8 mouse cellular contexts compared by ENCODE assay signal in the genomic region with DNA sequence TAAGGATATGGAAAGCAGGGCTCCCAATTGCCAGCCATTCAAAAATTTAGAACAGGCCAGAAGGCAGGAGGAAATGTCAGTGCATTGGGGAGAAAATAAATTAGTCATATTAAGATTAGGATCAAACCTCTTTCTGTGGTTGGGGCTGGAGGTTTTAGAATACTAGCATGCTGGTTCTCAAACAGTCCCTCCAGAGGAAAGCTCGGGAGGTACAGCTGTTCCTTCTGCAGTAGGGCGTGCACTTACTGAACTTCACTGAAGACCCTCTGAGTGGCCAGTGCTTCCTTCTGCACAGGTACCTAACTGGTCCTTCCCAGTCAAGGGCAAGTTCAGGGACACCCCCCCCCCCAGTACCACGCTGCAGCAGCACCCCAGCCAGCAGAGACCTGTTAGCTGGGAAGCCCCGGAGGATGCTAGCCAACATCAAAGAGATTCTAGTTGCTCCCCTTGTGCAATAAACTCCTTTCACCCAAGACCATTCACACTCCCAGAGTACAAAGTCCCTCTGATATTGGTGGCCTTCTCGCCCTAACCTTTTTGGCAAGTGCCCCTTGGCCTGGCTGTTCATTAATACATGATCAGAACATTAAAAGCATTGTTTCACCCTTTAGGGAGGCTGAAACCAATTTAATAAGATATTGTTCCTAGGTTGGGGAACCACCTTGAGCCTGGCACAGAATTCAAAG. TPM values are rescaled to one million over a fixed set of nuclear protein-coding genes. Genes with fewer than 3 reads are reported as not detected.
DNase-seq lines count a peak whose midpoint lies in the region; ATAC-seq and TF ChIP-seq lines count a peak whose summit lies in the region.

No protein-coding gene starts in this region.

- no peak overlapping the region for H3K4me3 ChIP-seq in layer of hippocampus, adult 2 months
- H3K4me3 ChIP-seq in liver, embryonic 15.5 days (replicated peaks), result no peak overlapping the region

- H3K4me1 ChIP-seq in liver, embryonic 15.5 days (replicated peaks), result peaks cover 70% of the 10 kb centered on the region

- ATAC-seq in activated CD4-positive, CD25-positive, alpha-beta regulatory T cell, adult 4 months, result peak; percentile 22
- ATAC-seq in liver, embryonic 15.5 days (ENCODE audit: insufficient read depth), result 0 out of 2 replicates have a peak, but pooled peaks have one; percentile 19

- 0 out of 2 replicates have a peak overlapping the region, but pooled peaks have one; percentile 3 for H3K27ac ChIP-seq in layer of hippocampus, adult 2 months
- no peak overlapping the region for H3K27ac ChIP-seq in liver, embryonic 15.5 days (replicated peaks)

- H3K27me3 ChIP-seq in liver, embryonic 15.5 days, result peaks cover 15% of the 10 kb centered on the region

- H3K4me2 ChIP-seq in liver, embryonic 15.5 days, result no peak overlapping the region

- 24% methylated on average over 5 of the region's 5 CpGs for WGBS in liver, embryonic 15.5 days (ENCODE audit: insufficient replicate concordance)

- H3K9ac ChIP-seq in liver, embryonic 15.5 days, result no peak overlapping the region

- no peak for DNase-seq in layer of hippocampus, adult 2 months (ENCODE audit: low spot score in 2 of 2)
- no peak for DNase-seq in layer of hippocampus, adult 11-12 months (ENCODE audit: low spot score)
- DNase-seq in CD4-positive, CD25-positive, alpha-beta regulatory T cell, adult 2 months (ENCODE audit: low read depth, low spot score), result peak; percentile 76
- no peak for DNase-seq in adrenal gland, adult 2 months
- no peak for DNase-seq in adrenal gland, postnatal 14 days
- no peak for DNase-seq in right cerebral cortex, adult 2 months (ENCODE audit: low spot score in 2 of 2)

- TF ChIP-seq CTCF in layer of hippocampus, adult 2 months (conservative IDR thresholded peaks at IDR 0.05), result 0 out of 2 replicates have a peak, but pooled peaks have one; percentile 17

- no peaks in the 10 kb centered on the region for H3K9me3 ChIP-seq in liver, embryonic 15.5 days (replicated peaks)

- no peaks in the 10 kb centered on the region for H3K36me3 ChIP-seq in liver, embryonic 15.5 days (replicated peaks)

RNA-seq across cellular contexts. Expression of gene Lrig1, which starts 19.1 kb away (rescaled TPM):
- 10 to 100 TPM; 26.2 to 27.4 TPM for total RNA-seq in layer of hippocampus, adult 2 months (2021)
- 10 to 100 TPM; 16.2 to 31.1 TPM for polyA plus RNA-seq in activated CD4-positive, CD25-positive, alpha-beta regulatory T cell, adult 4 months (2017; shearing (Covaris generic))
- polyA plus RNA-seq in liver, embryonic 15.5 days (2015; fragmentation: Nextera tagmentation; extraction: Ambion mirVana), result 2.7 and 4.5 TPM in 2 replicates
- 10 to 100 TPM in 1 of 2 experiments, 1 to 10 TPM in 1; 7.7 to 17.6 TPM for total RNA-seq in adrenal gland, adult 2 months (2021)
- polyA plus RNA-seq in adrenal gland, adult 2 months (2012; rRNA removed), result 11.0 and 12.4 TPM in 2 replicates
- 18.5 and 19.1 TPM in 2 replicates for total RNA-seq in adrenal gland, postnatal 14 days (2021)
